Mouse (Mus musculus) bone marrow, adult 2 months (tissue): ENCODE data around the gene Gga3. TPM values are rescaled to one million over a fixed set of nuclear protein-coding genes. Genes with fewer than 3 reads are reported as not detected.

ENCODE experiments used
- H3K27ac ChIP-seq: fragments of 200-500 bp; 2 replicates; pipeline ENCODE4 v1.5.1; 2012; ENCODE audit warnings: low read depth, mild to moderate bottlenecking, control low read depth, inconsistent platforms, low read length; ENCODE audit not compliant: control insufficient read depth, poor library complexity, insufficient read depth
- H3K4me1 ChIP-seq: fragments of 200-500 bp; 2 replicates; pipeline ENCODE4 v1.6.1; 2011; ENCODE audit warnings: low read length; ENCODE audit not compliant: control insufficient read depth, insufficient read depth
- H3K4me3 ChIP-seq: fragments of 200-500 bp; replicated peaks from 2 replicates; pipeline ENCODE3; 2011; ENCODE audit warnings: mild to moderate bottlenecking, low read depth, low read length, control low read depth; ENCODE audit not compliant: control insufficient read depth
- CTCF ChIP-seq: fragments of 200-500 bp; IDR thresholded peaks from 2 replicates; pipeline ENCODE4 v1.5.1; 2011; ENCODE audit warnings: low read length, control low read depth; ENCODE audit not compliant: control insufficient read depth, insufficient read depth
- POLR2A ChIP-seq: fragments of 200-500 bp; IDR thresholded peaks from 2 replicates; pipeline ENCODE4 v1.6.1; 2011; ENCODE audit warnings: low read depth, mild to moderate bottlenecking, control low read depth, low read length, borderline replicate concordance; ENCODE audit not compliant: control insufficient read depth
- WGBS: fragments of 180-500 bp; shearing (Covaris S2); methylation state at CpG from one replicate; pipeline ENCODE4 v1.1.7; 2018; 5-methylcytosine and 5-hydroxymethylcytosine counted together
- polyA plus RNA-seq: library from polyadenylated mRNA; stranded (reverse); fragments of >200 nt; gene quantifications from 2 replicates; pipeline ENCODE4 v1.2.4, GENCODE M21; 2011; ENCODE audit warnings: low replicate concordance; ENCODE audit not compliant: missing spikeins, insufficient read depth, insufficient read length

The Gga3 gene
- polyA plus RNA-seq, 1 experiment, result 69.6 TPM

DNA sequence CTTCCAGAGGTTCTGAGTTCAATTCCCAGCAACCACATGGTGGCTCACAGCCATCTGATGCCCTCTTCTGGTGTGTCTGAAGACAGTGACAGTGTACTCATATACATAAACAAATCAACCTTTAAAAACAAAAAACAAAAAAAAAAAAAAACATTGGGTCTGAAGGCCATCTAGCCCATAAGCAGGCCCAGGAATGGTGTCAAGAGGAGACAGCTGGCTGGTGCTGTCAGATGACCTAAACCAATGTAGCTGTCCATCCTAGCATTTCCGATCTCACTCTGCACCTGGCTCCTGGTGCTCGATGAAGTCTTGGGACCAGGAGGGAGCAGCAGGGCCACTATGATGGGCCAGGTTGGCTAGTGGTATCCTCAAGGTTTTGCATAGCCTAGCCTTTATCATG is 38.9 kb upstream of the Gga3 start:
- 91% methylated on average over 2 of the region's 2 CpGs for WGBS
- Histone ChIP-seq H3K4me1 (peaks cover 7% of the 10 kb centered on the region; the same call in 1 of the 2 replicates), H3K27ac (no peak overlapping the region), H3K4me3 (no peak overlapping the region)
- no peak for TF ChIP-seq CTCF
- no peak for TF ChIP-seq POLR2A

DNA sequence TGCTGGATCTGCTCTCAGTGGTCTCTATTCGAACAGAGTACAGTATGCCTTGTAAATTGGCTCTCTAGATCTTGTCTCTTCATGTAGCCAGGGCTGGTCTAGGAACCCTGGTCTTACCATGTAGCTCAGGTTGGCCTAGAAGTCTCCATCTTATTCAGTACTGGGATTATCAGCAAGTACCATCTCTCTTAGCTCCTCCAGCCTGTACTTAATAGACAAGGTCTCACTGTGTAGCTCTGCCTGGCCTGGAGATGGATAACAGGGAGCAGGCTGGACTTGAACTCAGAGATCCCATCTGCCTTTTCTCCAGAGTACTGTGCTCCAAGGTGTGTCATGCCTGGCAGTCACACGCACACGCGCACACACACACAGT is 37.8 kb upstream of the Gga3 start:
- H3K4me3 ChIP-seq, result no peak overlapping the region
- no peak for TF ChIP-seq POLR2A
- no peak for TF ChIP-seq CTCF
- peaks cover 7% of the 10 kb centered on the region; the same call in 1 of the 2 replicates for H3K4me1 ChIP-seq
- peak overlapping the region; percentile 35 for H3K27ac ChIP-seq
- 70% methylated on average over 4 of the region's 4 CpGs for WGBS

DNA sequence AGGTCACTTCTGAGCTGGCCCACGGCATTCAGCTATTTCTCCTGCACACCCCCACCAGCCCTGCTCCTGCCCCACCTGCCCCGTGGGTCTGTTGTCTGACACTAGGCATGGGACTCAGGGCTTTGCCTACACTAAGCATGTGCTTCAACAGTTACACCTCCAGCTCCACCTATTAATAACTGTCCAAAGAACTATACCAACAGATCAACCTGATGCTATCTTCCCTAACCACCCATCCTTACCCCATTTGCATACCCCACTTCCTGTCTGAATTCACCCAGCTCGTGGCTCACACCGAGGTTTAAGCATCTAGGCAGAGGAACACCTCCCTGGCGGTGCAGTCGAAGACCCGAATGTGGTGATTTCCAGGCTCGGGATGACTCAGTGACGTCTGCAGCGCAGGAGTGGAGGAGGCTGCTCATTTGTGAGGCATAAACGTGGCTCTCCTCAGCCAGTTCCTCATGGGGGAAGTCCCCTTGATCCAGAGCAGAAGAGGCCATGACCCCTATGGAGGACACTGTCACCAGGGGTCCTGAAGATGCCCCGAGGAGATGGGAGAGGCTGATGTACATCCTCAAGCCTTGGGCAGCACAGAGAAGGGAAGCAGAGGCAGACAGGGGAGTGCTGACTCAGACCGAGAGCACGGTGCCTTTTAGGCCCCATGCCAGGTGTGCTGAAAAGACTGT is 37.3 kb upstream of the Gga3 start:
- no peak overlapping the region for H3K4me3 ChIP-seq
- TF ChIP-seq CTCF, result no peak

DNA sequence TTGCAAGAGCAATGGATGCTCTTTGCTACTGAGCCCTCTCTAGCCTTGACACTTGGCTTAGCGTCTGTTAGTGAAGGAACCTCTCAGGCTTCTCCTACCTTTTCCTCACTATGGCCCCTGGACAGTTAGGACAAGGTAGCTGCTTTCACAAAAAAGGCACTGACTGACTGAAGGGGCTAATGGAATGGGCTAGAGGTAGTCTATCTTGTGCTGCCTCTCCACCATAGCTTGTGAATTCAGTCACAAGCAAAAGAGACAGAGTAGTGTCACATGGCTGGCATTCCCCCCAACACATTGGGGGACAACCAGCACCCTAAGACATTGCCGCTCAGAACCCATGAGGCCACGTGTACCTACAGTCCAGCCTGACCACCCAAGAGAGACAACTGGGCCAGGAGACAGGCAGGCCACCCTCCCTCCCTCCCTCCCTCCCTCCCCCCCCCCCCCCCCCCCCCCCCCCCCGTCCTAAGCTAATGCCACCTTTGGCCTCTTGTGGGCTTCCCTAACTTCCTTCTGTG is 36.5 kb upstream of the Gga3 start:
- peaks cover 7% of the 10 kb centered on the region; the same call in 1 of the 2 replicates for H3K4me1 ChIP-seq
- H3K27ac ChIP-seq, result no peak overlapping the region
- TF ChIP-seq POLR2A (no peak), CTCF (no peak)
- H3K4me3 ChIP-seq, result no peak overlapping the region
- WGBS, result 58% methylated on average over 3 of the region's 4 CpGs

More for the DNA sequence above, 37.3 kb upstream of the Gga3 start:
- peaks cover 7% of the 10 kb centered on the region; the same call in 1 of the 2 replicates for H3K4me1 ChIP-seq
- H3K27ac ChIP-seq, result peak overlapping the region; percentile 35
- 1% methylated on average over 14 of the region's 14 CpGs for WGBS

DNA sequence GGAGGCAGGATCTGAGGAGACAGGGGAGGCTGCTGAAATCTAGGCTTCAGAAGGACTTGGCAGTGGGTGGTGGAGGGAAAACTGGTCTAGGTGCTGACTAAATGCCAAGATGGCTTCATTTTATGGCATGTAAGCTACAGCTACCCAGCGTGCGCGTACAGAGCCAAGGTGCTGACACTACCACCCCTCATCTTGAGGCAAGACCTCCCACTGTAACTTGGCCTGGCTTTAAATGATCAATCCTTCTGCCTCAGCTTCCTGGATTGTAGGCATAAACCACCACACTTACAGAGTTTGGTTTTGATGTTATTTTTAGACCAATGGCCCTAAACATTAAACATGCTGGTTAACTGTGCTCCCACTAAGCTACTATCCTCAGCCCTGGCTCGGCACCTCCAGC is 35.7 kb upstream of the Gga3 start:
- Histone ChIP-seq H3K27ac (no peak overlapping the region), H3K4me1 (peaks cover 7% of the 10 kb centered on the region; the same call in 1 of the 2 replicates), H3K4me3 (no peak overlapping the region)
- WGBS, result 71% methylated on average over 4 of the region's 4 CpGs
- TF ChIP-seq CTCF (no peak), POLR2A (no peak)

DNA sequence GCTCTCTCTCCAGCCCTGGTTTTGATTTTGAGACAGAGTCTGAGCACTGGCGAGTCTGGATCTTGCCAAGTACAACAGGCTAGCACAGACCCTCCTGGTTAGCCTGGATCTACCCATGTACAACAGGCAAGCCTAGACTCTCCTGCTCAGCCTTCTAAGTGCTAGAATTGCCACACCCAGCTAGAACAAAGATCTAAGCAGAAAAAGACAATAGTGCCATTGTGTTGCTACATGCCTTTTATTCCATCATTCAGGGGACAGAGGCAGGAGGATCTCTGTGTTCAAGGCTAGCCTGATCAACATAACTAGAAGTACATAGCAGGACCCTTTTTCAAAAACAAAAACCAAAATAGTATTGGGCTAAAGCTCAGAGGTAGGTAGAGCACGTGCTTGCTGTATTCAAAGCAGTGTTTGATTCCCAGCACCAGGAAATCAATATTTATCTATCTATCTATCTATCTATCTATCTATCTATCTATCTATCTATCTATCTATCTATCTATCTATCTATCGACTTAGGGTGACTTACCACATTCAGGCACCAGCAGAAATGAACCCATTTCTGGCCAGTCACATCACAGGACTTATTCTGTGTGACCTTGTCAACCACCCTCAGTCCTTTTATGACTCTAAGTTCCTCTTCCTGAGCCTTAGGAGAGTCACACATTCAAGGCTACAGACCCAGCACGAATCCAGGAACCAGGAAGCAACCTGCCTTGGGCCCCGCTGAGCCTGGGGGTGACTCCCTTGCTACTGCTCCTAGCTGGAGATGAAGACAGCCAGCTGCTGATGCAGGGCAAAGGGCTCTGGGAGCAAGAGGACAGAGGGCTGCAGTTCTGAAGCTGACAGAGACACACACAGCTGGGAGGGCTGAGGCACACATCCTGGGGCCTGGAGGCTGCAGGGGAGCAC is 34.9 kb upstream of the Gga3 start:
- WGBS, result 44% methylated on average over 5 of the region's 5 CpGs
- Histone ChIP-seq H3K4me3 (no peak overlapping the region), H3K27ac (0 out of 2 replicates have a peak overlapping the region, but pooled peaks have one; percentile 40), H3K4me1 (peaks cover 7% of the 10 kb centered on the region)
- TF ChIP-seq CTCF, result no peak
- TF ChIP-seq POLR2A, result no peak

DNA sequence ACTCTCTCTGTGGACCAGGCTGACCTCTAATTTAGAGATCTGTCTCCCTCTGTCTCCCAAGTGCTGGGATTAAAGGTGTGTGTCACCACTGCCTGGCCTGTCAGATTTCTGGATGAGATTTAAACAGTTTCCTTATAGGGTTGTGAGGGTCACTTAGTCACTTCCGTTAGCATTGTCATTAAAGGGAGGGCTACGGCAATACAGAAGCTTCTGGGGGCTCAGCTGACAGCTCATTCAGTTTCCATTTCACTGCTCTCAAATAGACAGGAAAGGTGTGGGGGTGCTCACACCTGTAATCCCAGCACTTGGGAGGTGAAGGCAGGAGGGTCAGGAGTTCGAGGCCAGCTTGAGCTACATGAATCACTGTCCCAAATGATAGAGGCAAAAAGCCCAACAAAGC is 33.1 kb upstream of the Gga3 start:
- TF ChIP-seq POLR2A (no peak), CTCF (no peak)
- H3K4me3 ChIP-seq, result no peak overlapping the region
- H3K27ac ChIP-seq, result no peak overlapping the region
- 77% methylated on average over 3 of the region's 3 CpGs for WGBS
- peaks cover 4% of the 10 kb centered on the region for H3K4me1 ChIP-seq

DNA sequence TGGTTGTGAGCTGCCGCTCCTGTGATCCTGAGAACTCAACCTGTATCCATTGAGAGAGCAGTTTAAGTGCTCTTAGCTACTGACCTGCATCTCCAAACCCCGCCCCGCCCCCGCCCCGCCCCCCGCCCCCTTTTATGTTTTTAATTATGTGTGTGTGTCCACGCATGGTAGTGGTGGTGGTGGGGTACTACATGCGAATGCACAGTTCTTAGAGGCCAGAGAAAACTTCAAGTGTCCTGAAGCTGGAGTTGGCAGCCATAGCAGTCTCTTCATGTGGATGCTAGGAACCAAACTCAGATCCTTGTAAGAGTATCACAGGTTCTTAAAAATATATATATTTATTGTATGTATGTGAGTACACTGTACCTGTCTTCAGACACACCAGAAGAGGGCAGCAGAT is 31.6 kb upstream of the Gga3 start:
- TF ChIP-seq POLR2A (no peak), CTCF (no peak)
- H3K27ac ChIP-seq, result no peak overlapping the region

More for the DNA sequence above, 31.6 kb upstream of the Gga3 start:
- 78% methylated on average over 8 of the region's 8 CpGs for WGBS
- no peak overlapping the region for H3K4me3 ChIP-seq
- H3K4me1 ChIP-seq, result peaks cover 3% of the 10 kb centered on the region
